Mouse (Mus musculus): Measurements from ENCODE around the gene Capn12. TPM values are rescaled to one million over a fixed set of nuclear protein-coding genes. Genes with fewer than 3 reads are reported as not detected.

Gene Capn12
- total RNA-seq, 1 experiment = 2.1 TPM

DNA sequence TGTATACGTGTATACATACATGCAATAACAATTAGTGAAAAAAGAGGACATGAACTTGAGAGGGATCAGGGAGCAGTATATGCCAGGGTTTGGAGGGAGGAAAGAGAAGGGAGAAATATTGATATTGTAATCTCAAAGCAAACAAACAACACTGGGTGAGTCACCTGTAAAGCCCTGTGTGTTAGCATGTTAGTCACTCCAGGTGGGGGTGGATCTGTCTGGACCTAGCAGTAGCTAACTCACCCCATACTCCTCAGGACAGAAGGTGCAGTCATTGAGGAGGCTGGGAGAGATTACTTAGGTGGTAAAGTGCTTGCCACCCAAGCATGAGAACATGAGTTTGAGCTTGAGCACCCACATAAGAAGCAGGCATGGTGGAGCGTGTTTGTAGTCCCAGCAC lies 21.3 kb upstream of the Capn12 start:
- in situ Hi-C loops (cut with MboI; ENCODE audit: low sequenced_read_pairs in 2 of 2, unreplicated experiment in 2 of 2) = no loop called here
- no peak for TF ChIP-seq HCFC1 (IDR thresholded peaks at IDR 0.05; ENCODE audit: borderline replicate concordance, insufficient read depth, low read length)
- TF ChIP-seq ZC3H11A (IDR thresholded peaks at IDR 0.05; ENCODE audit: borderline replicate concordance, low read depth, low read length) = no peak
- no peak for TF ChIP-seq CHD2 (IDR thresholded peaks at IDR 0.05; ENCODE audit: low read depth, low read length)
- TF ChIP-seq ZNF384 (IDR thresholded peaks at IDR 0.05; ENCODE audit: low read depth, low read length) = no peak
- TF ChIP-seq MAFK (IDR thresholded peaks at IDR 0.05; ENCODE audit: insufficient read depth, low read depth, low read length) = no peak
- no peak overlapping the region for H3K4me3 ChIP-seq (ENCODE audit: insufficient read depth in 1 of 2, low read depth in 1 of 2, low read length in 2 of 2, poor library complexity in 1 of 2, severe bottlenecking in 1 of 2)
- no peak overlapping the region for H3K27ac ChIP-seq (ENCODE audit: insufficient read depth, low read depth, low read length, poor library complexity, severe bottlenecking)
- no peak for DNase-seq (ENCODE audit: low read depth, low spot score)
- peaks cover 0 to 10% of the 10 kb centered on the region in 2 experiments; a peak in 1 of 4 replicates for H3K4me1 ChIP-seq (ENCODE audit: control insufficient read depth in 2 of 2, insufficient read depth in 2 of 2, low read length in 2 of 2, poor library complexity in 1 of 2)
- H3K36me3 ChIP-seq (ENCODE audit: control insufficient read depth, insufficient read depth, low read length, poor library complexity, severe bottlenecking) = no peaks in the 10 kb centered on the region
- H3K9ac ChIP-seq (ENCODE audit: insufficient read depth, low read depth, low read length, poor library complexity, severe bottlenecking) = no peak overlapping the region
- H3K9me3 ChIP-seq (ENCODE audit: control insufficient read depth, insufficient read depth, low read depth, low read length) = no peaks in the 10 kb centered on the region

DNA sequence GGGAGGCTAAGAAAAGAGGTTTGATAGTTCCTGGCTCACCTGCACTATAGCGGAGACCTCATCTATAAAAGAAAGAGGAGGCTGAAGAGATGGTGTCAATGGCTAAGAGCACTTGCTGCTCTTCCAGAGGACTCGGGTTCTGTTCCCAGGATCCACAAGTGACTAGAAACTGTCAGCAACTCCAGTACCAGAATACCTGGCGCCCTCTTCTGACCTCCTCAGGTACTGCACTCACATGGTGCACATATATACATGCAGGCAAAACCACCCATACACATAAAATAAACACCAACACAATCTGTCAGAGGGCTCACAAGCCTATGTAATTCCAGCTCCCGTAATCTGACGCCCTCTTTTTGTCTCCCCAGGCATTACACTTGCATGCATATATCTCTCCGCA lies 20.3 kb upstream of the Capn12 start:
- peak; percentile 51 for DNase-seq (ENCODE audit: low read depth, low spot score)

DNA sequence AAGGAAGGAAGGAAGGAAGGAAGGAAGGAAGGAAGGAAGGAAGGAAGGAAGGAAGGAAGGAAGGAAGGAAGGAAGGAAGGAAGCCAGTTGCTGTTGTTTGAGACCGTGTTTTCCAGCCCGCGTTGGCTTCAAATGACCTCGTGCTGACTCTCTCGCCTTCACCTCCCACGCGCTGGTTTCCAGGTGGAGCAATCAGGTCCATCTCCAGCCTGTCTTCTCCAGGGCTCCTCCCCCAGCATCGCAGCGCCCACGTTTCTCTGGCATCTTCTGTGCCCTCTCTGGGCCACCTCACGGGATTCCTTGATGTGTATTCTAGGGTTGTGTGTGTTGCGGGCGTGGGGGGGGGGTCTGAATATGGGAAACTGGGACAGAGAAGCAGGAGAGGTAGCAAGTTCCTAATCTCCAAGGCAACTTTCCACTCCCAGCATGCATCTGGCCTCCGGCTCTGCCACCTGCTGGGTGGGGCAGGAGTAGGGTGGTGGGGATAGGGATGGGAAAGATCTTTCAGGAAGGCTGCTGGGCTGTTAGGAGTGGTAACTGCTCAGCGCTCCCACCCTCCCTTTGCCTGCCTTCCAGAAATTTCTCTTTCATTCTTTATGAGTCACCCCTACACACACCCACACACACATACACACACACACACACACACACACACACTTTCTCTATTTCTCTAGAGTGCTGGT lies 18.3 kb upstream of the Capn12 start:
- H3K36me3 ChIP-seq (ENCODE audit: control insufficient read depth, insufficient read depth, low read length, poor library complexity, severe bottlenecking) = no peaks in the 10 kb centered on the region
- no peaks in the 10 kb centered on the region for H3K9me3 ChIP-seq (ENCODE audit: control insufficient read depth, insufficient read depth, low read depth, low read length)
- peaks cover 0 to 14% of the 10 kb centered on the region in 2 experiments; a peak in 1 of 4 replicates for H3K4me1 ChIP-seq (ENCODE audit: control insufficient read depth in 2 of 2, insufficient read depth in 2 of 2, low read length in 2 of 2, poor library complexity in 1 of 2)
- H3K4me3 ChIP-seq (ENCODE audit: insufficient read depth in 1 of 2, low read depth in 1 of 2, low read length in 2 of 2, poor library complexity in 1 of 2, severe bottlenecking in 1 of 2) = no peak overlapping the region
- TF ChIP-seq MAFK (IDR thresholded peaks at IDR 0.05; ENCODE audit: insufficient read depth, low read depth, low read length) (no peak), ZC3H11A (IDR thresholded peaks at IDR 0.05; ENCODE audit: borderline replicate concordance, low read depth, low read length) (no peak), ZNF384 (IDR thresholded peaks at IDR 0.05; ENCODE audit: low read depth, low read length) (no peak), CHD2 (IDR thresholded peaks at IDR 0.05; ENCODE audit: low read depth, low read length) (no peak), HCFC1 (IDR thresholded peaks at IDR 0.05; ENCODE audit: borderline replicate concordance, insufficient read depth, low read length) (no peak)
- DNase-seq (ENCODE audit: low read depth, low spot score) = no peak
- no peak overlapping the region for H3K9ac ChIP-seq (ENCODE audit: insufficient read depth, low read depth, low read length, poor library complexity, severe bottlenecking)
- in situ Hi-C loops (cut with MboI; ENCODE audit: low sequenced_read_pairs in 2 of 2, unreplicated experiment in 2 of 2) = no loop called here
- H3K27ac ChIP-seq (ENCODE audit: insufficient read depth, low read depth, low read length, poor library complexity, severe bottlenecking) = no peak overlapping the region

More for the DNA sequence above, 20.3 kb upstream of the Capn12 start:
- no peaks in the 10 kb centered on the region for H3K36me3 ChIP-seq (ENCODE audit: control insufficient read depth, insufficient read depth, low read length, poor library complexity, severe bottlenecking)
- no peak overlapping the region for H3K27ac ChIP-seq (ENCODE audit: insufficient read depth, low read depth, low read length, poor library complexity, severe bottlenecking)
- H3K9me3 ChIP-seq (ENCODE audit: control insufficient read depth, insufficient read depth, low read depth, low read length) = no peaks in the 10 kb centered on the region
- no peak overlapping the region for H3K4me3 ChIP-seq (ENCODE audit: insufficient read depth in 1 of 2, low read depth in 1 of 2, low read length in 2 of 2, poor library complexity in 1 of 2, severe bottlenecking in 1 of 2)
- H3K4me1 ChIP-seq (ENCODE audit: control insufficient read depth in 2 of 2, insufficient read depth in 2 of 2, low read length in 2 of 2, poor library complexity in 1 of 2) = peaks cover 0 to 10% of the 10 kb centered on the region in 2 experiments; a peak in 1 of 4 replicates
- 0 out of 2 replicates have a peak, but pooled peaks have one; percentile 27 for TF ChIP-seq ZC3H11A (IDR thresholded peaks at IDR 0.05; ENCODE audit: borderline replicate concordance, low read depth, low read length)
- no peak for TF ChIP-seq CHD2 (IDR thresholded peaks at IDR 0.05; ENCODE audit: low read depth, low read length)
- in situ Hi-C loops (cut with MboI; ENCODE audit: low sequenced_read_pairs in 2 of 2, unreplicated experiment in 2 of 2) = no loop called here
- H3K9ac ChIP-seq (ENCODE audit: insufficient read depth, low read depth, low read length, poor library complexity, severe bottlenecking) = no peak overlapping the region

DNA sequence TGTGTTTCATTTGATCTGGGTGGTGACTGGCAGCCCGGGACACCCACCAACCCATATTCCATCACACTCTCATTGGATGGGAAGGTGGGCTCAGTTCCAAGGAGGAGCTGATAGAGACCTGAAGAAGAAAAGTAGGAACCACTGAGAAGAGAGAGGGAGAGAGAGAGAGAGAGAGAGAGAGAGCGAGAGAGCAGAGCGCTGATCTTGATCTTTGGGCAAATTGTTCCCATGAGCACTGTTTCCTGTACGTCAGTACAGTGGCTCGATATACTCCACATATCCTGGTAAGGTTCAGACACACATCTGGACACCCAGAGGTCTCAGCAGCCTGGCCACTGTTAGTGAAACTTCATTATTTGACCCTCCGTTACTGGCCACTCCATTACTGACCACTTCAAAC lies 17.7 kb upstream of the Capn12 start, which contains the start of gene Lgals7:
Gene Lgals7, plus strand, starts transcription at position 314 of the 400 bp plus-strand sequence.
- H3K9ac ChIP-seq (ENCODE audit: insufficient read depth, low read depth, low read length, poor library complexity, severe bottlenecking) = no peak within 1 kb of the TSS
- no peak for DNase-seq (ENCODE audit: low read depth, low spot score)
- no peak within 1 kb of the TSS for H3K27ac ChIP-seq (ENCODE audit: insufficient read depth, low read depth, low read length, poor library complexity, severe bottlenecking)
- H3K36me3 ChIP-seq (ENCODE audit: control insufficient read depth, insufficient read depth, low read length, poor library complexity, severe bottlenecking) = no peaks in the 10 kb centered on the region
- in situ Hi-C loops (cut with MboI; ENCODE audit: low sequenced_read_pairs in 2 of 2, unreplicated experiment in 2 of 2) = no loop called here
- no peaks in the 10 kb centered on the region for H3K9me3 ChIP-seq (ENCODE audit: control insufficient read depth, insufficient read depth, low read depth, low read length)
- H3K4me1 ChIP-seq (ENCODE audit: control insufficient read depth in 2 of 2, insufficient read depth in 2 of 2, low read length in 2 of 2, poor library complexity in 1 of 2) = peaks cover 0 to 14% of the 10 kb centered on the region in 2 experiments; a peak in 1 of 4 replicates
- TF ChIP-seq CHD2 (IDR thresholded peaks at IDR 0.05; ENCODE audit: low read depth, low read length) (no peak), HCFC1 (IDR thresholded peaks at IDR 0.05; ENCODE audit: borderline replicate concordance, insufficient read depth, low read length) (no peak), ZC3H11A (IDR thresholded peaks at IDR 0.05; ENCODE audit: borderline replicate concordance, low read depth, low read length) (no peak), ZNF384 (IDR thresholded peaks at IDR 0.05; ENCODE audit: low read depth, low read length) (no peak), MAFK (IDR thresholded peaks at IDR 0.05; ENCODE audit: insufficient read depth, low read depth, low read length) (no peak)
- no peak within 1 kb of the TSS for H3K4me3 ChIP-seq (ENCODE audit: insufficient read depth in 1 of 2, low read depth in 1 of 2, low read length in 2 of 2, poor library complexity in 1 of 2, severe bottlenecking in 1 of 2)

Measured in ES-E14 (cell line).